Mouse (Mus musculus): ENCODE results near the gene Tex2. TPM values are rescaled to one million over a fixed set of nuclear protein-coding genes. Genes with fewer than 3 reads are reported as not detected.

The Tex2 gene
- polyA plus RNA-seq, 1 experiment from 2014 or later = 7.6 TPM

DNA sequence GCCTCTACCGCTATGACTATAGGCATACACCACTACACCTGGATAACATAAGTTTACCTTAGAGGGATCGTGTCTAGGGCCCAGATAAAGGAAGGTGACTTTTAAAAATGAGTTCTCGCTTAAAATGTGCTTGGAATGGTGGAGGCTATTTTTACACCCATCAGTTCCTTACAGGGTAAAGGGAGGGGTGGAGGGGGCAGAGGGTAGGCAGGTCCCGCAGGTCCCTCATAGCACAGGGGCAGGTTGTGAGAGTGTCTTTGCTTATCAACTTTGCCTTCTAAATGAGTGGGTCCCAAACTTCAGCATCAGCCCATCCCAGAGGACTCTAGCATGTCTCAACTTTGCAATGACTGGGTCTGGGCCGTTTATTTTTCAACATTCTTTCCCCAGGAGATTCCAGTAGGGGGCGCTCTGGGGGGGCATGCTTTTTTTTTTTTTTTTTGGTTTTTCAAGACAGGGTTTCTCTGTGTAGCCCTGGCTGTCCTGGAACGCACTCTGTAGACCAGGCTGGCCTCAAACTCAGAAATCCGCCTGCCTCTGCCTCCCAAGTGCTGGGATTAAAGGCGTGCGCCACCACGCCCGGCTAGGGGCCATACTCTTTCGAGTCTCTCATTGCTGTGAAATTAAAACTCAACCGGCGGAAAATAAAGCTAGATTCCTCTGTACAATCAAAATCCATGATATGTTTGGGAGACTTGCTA lies 565 bp upstream of the Tex2 start:
- DNase-seq (ENCODE audit: low spot score) (peak; percentile 34), ATAC-seq (ENCODE audit: insufficient number of reproducible peaks, low FRiP score, low TSS enrichment, low read depth) (0 out of 2 replicates have a peak, but pooled peaks have one; percentile 49)
- Histone ChIP-seq H3K9me3 (ENCODE audit: control insufficient read depth, low read length) (no peaks in the 10 kb centered on the region), H3K4me2 (ENCODE audit: low read depth, severe bottlenecking) (peak overlapping the region; percentile 75), H3K27me3 (ENCODE audit: control insufficient read depth, insufficient read depth, low read length) (no peaks in the 10 kb centered on the region; the same call in 1 of the 2 replicates), H3K4me3 (ENCODE audit: low read depth, low read length) (peak overlapping the region; percentile 91), H3K36me3 (ENCODE audit: control insufficient read depth, insufficient read depth, low read length) (no peaks in the 10 kb centered on the region), H3K27ac (replicated peaks; ENCODE audit: low read depth, low read length) (no peak overlapping the region), H3K4me1 (ENCODE audit: control insufficient read depth, insufficient read depth, low read length) (peaks cover 6% of the 10 kb centered on the region), H3K9ac (ENCODE audit: low read length) (peak overlapping the region; percentile 47; the same call in 1 of the 2 replicates)
- WGBS = 56% methylated on average over 14 of the region's 15 CpGs

- peak; percentile 67 for ATAC-seq (ENCODE audit: insufficient number of reproducible peaks, low FRiP score, low TSS enrichment, low read depth)
- H3K4me2 ChIP-seq (ENCODE audit: low read depth, severe bottlenecking) = peak overlapping the region; percentile 75
- DNase-seq (ENCODE audit: low spot score) = peak; percentile 69
- H3K36me3 ChIP-seq (ENCODE audit: control insufficient read depth, insufficient read depth, low read length) = no peaks in the 10 kb centered on the region
- no peaks in the 10 kb centered on the region; the same call in 1 of the 2 replicates for H3K27me3 ChIP-seq (ENCODE audit: control insufficient read depth, insufficient read depth, low read length)
- no peak overlapping the region for H3K27ac ChIP-seq (replicated peaks; ENCODE audit: low read depth, low read length)
- H3K4me3 ChIP-seq (ENCODE audit: low read depth, low read length) = peak overlapping the region; percentile 91
- peaks cover 6% of the 10 kb centered on the region for H3K4me1 ChIP-seq (ENCODE audit: control insufficient read depth, insufficient read depth, low read length)
- peak overlapping the region; percentile 76 for H3K9ac ChIP-seq (ENCODE audit: low read length)
- no peaks in the 10 kb centered on the region for H3K9me3 ChIP-seq (ENCODE audit: control insufficient read depth, low read length)
- under 1% methylated on average over 67 of the region's 67 CpGs for WGBS
Observed at GRCm38 (mm10) chr11:106612209-106612960, 838 bp downstream of the Tex2 start.

- Histone ChIP-seq H3K4me2 (ENCODE audit: low read depth, severe bottlenecking) (no peak overlapping the region), H3K27me3 (ENCODE audit: control insufficient read depth, insufficient read depth, low read length) (no peaks in the 10 kb centered on the region; the same call in 1 of the 2 replicates), H3K4me3 (ENCODE audit: low read depth, low read length) (no peak overlapping the region), H3K36me3 (ENCODE audit: control insufficient read depth, insufficient read depth, low read length) (no peaks in the 10 kb centered on the region), H3K9me3 (ENCODE audit: control insufficient read depth, low read length) (no peaks in the 10 kb centered on the region), H3K4me1 (ENCODE audit: control insufficient read depth, insufficient read depth, low read length) (peaks cover 6% of the 10 kb centered on the region), H3K9ac (ENCODE audit: low read length) (no peak overlapping the region), H3K27ac (replicated peaks; ENCODE audit: low read depth, low read length) (no peak overlapping the region)
- no peak for ATAC-seq (ENCODE audit: insufficient number of reproducible peaks, low FRiP score, low TSS enrichment, low read depth)
- WGBS = 54% methylated on average over 8 of the region's 8 CpGs
- no peak for DNase-seq (ENCODE audit: low spot score)
Observed at GRCm38 (mm10) chr11:106609731-106610130, 3.5 kb downstream of the Tex2 start.

DNA sequence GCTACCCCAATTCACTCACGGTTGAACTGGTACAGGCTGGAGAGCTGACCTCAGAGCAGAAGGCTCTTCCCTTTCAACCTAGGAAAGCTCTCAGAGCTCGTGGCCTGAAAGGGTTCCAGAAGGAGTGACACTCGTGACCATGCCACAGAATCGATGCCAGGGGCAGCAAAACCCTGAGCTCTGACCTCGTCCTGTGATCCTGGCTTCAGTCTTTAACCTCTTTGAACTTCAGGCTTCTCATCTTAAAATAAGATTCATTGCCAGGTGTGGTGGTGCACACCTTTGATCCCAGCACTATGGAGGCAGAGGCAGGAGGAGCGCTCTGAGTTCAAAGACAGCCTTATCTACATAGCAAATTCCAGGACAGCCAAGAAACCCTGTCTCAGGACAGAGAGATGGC lies 5.9 kb downstream of the Tex2 start:
- Histone ChIP-seq H3K9ac (ENCODE audit: low read length) (no peak overlapping the region), H3K27me3 (ENCODE audit: control insufficient read depth, insufficient read depth, low read length) (no peaks in the 10 kb centered on the region; the same call in 1 of the 2 replicates), H3K36me3 (ENCODE audit: control insufficient read depth, insufficient read depth, low read length) (no peaks in the 10 kb centered on the region), H3K27ac (replicated peaks; ENCODE audit: low read depth, low read length) (no peak overlapping the region), H3K4me3 (ENCODE audit: low read depth, low read length) (no peak overlapping the region), H3K4me2 (ENCODE audit: low read depth, severe bottlenecking) (no peak overlapping the region), H3K4me1 (ENCODE audit: control insufficient read depth, insufficient read depth, low read length) (peaks cover 6% of the 10 kb centered on the region), H3K9me3 (ENCODE audit: control insufficient read depth, low read length) (no peaks in the 10 kb centered on the region)
- no peak for ATAC-seq (ENCODE audit: insufficient number of reproducible peaks, low FRiP score, low TSS enrichment, low read depth)
- 72% methylated on average over 6 of the region's 6 CpGs for WGBS
- DNase-seq (ENCODE audit: low spot score) = no peak

- Histone ChIP-seq H3K27ac (replicated peaks; ENCODE audit: low read depth, low read length) (no peak overlapping the region), H3K4me2 (ENCODE audit: low read depth, severe bottlenecking) (no peak overlapping the region), H3K4me1 (ENCODE audit: control insufficient read depth, insufficient read depth, low read length) (no peaks in the 10 kb centered on the region; the same call in 1 of the 2 replicates), H3K9ac (ENCODE audit: low read length) (no peak overlapping the region), H3K27me3 (ENCODE audit: control insufficient read depth, insufficient read depth, low read length) (no peaks in the 10 kb centered on the region), H3K36me3 (ENCODE audit: control insufficient read depth, insufficient read depth, low read length) (no peaks in the 10 kb centered on the region), H3K4me3 (ENCODE audit: low read depth, low read length) (no peak overlapping the region), H3K9me3 (ENCODE audit: control insufficient read depth, low read length) (no peaks in the 10 kb centered on the region)
- 65% methylated on average over 5 of the region's 5 CpGs for WGBS
- DNase-seq (ENCODE audit: low spot score) (no peak), ATAC-seq (ENCODE audit: insufficient number of reproducible peaks, low FRiP score, low TSS enrichment, low read depth) (no peak)
Observed at GRCm38 (mm10) chr11:106606042-106606441, 7.2 kb downstream of the Tex2 start.

GRCm38 (mm10) chr11:106603230-106603629 lies 10.0 kb downstream of the Tex2 start:
- no peak for ATAC-seq (ENCODE audit: insufficient number of reproducible peaks, low FRiP score, low TSS enrichment, low read depth)
- Histone ChIP-seq H3K36me3 (ENCODE audit: control insufficient read depth, insufficient read depth, low read length) (no peaks in the 10 kb centered on the region), H3K27ac (replicated peaks; ENCODE audit: low read depth, low read length) (no peak overlapping the region), H3K4me1 (ENCODE audit: control insufficient read depth, insufficient read depth, low read length) (no peaks in the 10 kb centered on the region), H3K27me3 (ENCODE audit: control insufficient read depth, insufficient read depth, low read length) (no peaks in the 10 kb centered on the region), H3K9ac (ENCODE audit: low read length) (no peak overlapping the region), H3K4me3 (ENCODE audit: low read depth, low read length) (no peak overlapping the region), H3K9me3 (ENCODE audit: control insufficient read depth, low read length) (no peaks in the 10 kb centered on the region), H3K4me2 (ENCODE audit: low read depth, severe bottlenecking) (no peak overlapping the region)
- no peak for DNase-seq (ENCODE audit: low spot score)
- WGBS = 87% methylated on average over 11 of the region's 11 CpGs

- H3K4me3 ChIP-seq (ENCODE audit: low read depth, low read length) = no peak overlapping the region
- H3K27me3 ChIP-seq (ENCODE audit: control insufficient read depth, insufficient read depth, low read length) = no peaks in the 10 kb centered on the region
- DNase-seq (ENCODE audit: low spot score) = no peak
- ATAC-seq (ENCODE audit: insufficient number of reproducible peaks, low FRiP score, low TSS enrichment, low read depth) = no peak
- no peaks in the 10 kb centered on the region for H3K36me3 ChIP-seq (ENCODE audit: control insufficient read depth, insufficient read depth, low read length)
- no peak overlapping the region for H3K27ac ChIP-seq (replicated peaks; ENCODE audit: low read depth, low read length)
- no peaks in the 10 kb centered on the region for H3K4me1 ChIP-seq (ENCODE audit: control insufficient read depth, insufficient read depth, low read length)
- no peaks in the 10 kb centered on the region for H3K9me3 ChIP-seq (ENCODE audit: control insufficient read depth, low read length)
- H3K9ac ChIP-seq (ENCODE audit: low read length) = no peak overlapping the region
- 81% methylated on average over 5 of the region's 5 CpGs for WGBS
- H3K4me2 ChIP-seq (ENCODE audit: low read depth, severe bottlenecking) = no peak overlapping the region
Observed at GRCm38 (mm10) chr11:106600124-106600523, 13.1 kb downstream of the Tex2 start.

DNA sequence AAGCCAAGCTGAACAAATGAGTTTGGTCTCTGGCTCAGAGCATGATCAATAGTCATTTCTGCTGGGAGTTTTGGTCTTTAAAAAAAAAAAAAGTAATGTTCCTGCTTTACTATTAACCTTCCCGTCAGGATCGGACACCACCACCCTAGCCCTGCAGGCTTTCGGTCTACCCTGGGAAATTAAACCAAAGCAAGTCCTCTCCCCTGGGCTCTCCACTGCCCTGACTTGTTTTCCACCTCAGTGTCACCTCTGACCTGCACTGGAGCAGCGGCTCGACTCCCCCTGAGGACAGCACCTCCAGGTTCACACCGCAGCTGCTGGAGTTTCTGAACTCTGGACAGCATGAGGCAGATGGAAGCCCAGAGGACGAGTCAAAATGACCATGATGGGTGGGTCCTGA lies 13.9 kb downstream of the Tex2 start:
- Histone ChIP-seq H3K4me3 (ENCODE audit: low read depth, low read length) (no peak overlapping the region), H3K9ac (ENCODE audit: low read length) (no peak overlapping the region), H3K4me2 (ENCODE audit: low read depth, severe bottlenecking) (no peak overlapping the region), H3K27me3 (ENCODE audit: control insufficient read depth, insufficient read depth, low read length) (no peaks in the 10 kb centered on the region), H3K9me3 (ENCODE audit: control insufficient read depth, low read length) (no peaks in the 10 kb centered on the region), H3K27ac (replicated peaks; ENCODE audit: low read depth, low read length) (no peak overlapping the region), H3K36me3 (ENCODE audit: control insufficient read depth, insufficient read depth, low read length) (no peaks in the 10 kb centered on the region), H3K4me1 (ENCODE audit: control insufficient read depth, insufficient read depth, low read length) (no peaks in the 10 kb centered on the region)
- 68% methylated on average over 7 of the region's 7 CpGs for WGBS
- ATAC-seq (ENCODE audit: insufficient number of reproducible peaks, low FRiP score, low TSS enrichment, low read depth) (no peak), DNase-seq (ENCODE audit: low spot score) (no peak)
